Mouse (Mus musculus) CD8-positive naive resting alpha-beta T cell, adult 57 days (primary cell): ENCODE data around the gene Sprr2k. TPM values are rescaled to one million over a fixed set of nuclear protein-coding genes. Genes with fewer than 3 reads are reported as not detected.

Experiments
- total RNA-seq: library from RNA; stranded (reverse); gene quantifications from one replicate; pipeline ENCODE4 v1.2.4, GENCODE M21; 2023

Sprr2k gene
- not detected for total RNA-seq

DNA sequence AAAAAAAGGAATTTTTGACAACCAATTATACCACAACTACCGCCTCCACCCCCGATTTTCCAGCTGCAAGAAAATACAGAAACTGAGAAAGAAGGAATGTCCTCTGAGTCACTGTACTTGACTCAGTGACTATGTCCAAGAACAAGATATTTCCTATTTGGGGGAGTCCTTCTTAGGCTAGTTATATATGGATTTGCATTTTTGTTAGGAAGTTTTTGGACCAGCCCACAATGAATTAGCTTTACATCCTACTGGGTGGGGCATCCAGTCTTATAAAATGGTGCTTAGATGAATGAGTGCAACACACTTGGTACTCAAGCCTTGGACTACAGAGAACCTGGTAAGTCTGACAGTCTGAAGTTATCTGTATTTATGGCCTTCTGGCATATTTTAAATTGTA, at the start of gene Sprr2k:
Sprr2k (plus strand) TSS at position 301 of the 400 bp plus-strand sequence.

DNA sequence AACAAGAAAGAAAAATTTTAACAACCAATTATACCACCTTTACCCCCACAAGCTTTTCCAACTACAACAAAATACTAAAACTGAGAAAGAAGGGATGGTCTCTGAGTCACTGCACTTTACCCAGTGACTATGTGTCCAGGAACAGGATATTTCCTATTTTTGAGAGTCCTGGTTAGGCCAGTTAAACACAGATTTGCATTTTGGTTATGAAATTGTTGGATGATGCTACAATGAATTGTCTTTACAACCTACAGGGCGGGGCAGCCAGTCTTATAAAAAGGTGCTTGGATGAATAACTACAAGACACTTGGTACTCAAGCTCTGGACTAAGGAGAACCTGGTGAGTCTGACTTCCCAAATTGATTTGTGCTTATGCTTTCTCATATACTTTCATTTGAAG, 47.0 kb upstream of the Sprr2k start, which contains the start of gene Sprr2h:
Sprr2h (plus strand) TSS at position 301 of the 400 bp plus-strand sequence.

DNA sequence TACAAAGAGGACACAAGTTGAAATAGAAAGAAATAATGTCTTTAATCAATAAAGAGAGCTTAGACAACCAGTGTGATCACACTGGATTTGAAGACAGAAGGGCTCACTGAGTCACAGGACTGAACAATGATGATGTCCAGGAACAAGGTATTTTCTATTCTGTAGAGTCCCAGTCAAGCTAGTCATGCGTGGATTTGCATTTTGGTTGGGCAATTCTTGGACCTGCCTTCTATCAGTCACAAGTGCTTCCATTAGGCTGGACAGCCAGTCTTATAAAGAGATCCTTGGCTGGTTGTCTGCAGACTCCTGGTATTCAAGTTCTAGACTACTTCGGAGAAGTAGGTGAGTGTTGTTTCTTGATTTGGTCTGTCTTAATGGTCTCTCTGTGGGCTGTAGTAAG, 24.7 kb upstream of the Sprr2k start, which contains the start of gene Sprr2i:
Sprr2i (plus strand) TSS at position 301 of the 400 bp plus-strand sequence.

DNA sequence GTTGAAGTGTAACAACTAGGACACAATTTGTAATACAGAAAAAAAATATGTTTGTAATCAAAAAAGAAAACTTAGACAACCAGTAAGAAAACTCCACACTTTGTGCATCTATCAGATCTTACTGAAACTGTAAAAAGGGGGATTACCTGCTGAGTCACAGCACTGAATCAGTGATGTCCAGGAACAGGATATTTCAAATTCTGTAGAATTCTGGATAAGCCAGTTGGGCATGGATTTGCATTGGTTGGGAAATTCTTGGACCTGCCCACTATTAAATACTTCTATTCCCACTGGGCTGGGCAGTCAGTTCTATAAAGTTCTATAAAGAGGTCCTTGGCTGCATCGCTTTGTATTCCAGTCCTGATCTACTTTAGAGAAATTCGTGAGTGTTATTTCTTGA, 14.6 kb upstream of the Sprr2k start, which contains the start of gene Sprr2j-ps:
Sprr2j-ps (plus strand) TSS at position 301 of the 400 bp plus-strand sequence.

DNA sequence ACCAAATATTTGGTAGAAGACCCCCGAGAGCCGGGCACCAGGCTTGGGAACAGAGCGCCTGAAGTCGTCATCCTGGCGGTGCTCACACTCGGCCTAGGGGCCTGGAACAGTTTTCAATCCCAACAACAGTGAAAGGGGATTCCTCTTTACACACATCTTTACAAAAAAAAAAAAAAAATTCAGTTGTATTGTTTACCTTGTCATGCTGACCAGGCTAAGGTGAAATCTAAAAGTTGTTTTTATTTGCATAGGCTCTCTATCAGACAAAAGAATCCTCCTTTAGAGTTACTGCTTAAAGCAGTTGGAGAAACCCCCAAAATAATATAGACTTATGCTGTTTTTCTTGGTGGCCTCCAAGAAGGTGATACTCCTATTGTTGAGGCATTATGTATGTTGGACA, 3.1 kb upstream of the Sprr2k start, which contains the start of gene Gm9774:
Gm9774 (minus strand) TSS at position 101 of the 400 bp plus-strand sequence.

DNA sequence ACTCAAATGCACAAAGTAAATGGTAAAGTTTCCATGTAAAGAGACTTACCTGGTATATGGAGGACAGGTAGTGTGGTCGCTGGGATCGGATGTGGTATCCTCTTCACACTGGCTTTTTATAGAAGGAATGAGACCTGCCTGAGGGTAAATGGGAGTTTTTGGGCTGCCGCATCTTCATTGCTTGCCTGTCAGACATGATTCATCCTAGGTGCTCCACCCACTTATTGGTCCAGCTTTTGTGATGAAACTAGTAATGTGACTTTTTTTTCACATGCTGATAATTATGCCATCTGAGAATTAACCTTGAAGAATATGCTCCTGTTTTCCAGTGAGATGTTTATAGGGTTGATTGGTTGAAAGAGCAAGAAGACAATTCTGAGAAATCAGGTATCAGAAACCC, 6.3 kb downstream of the Sprr2k start, which contains the start of gene Sprr1b:
Sprr1b (minus strand) TSS at position 101 of the 400 bp plus-strand sequence.

DNA sequence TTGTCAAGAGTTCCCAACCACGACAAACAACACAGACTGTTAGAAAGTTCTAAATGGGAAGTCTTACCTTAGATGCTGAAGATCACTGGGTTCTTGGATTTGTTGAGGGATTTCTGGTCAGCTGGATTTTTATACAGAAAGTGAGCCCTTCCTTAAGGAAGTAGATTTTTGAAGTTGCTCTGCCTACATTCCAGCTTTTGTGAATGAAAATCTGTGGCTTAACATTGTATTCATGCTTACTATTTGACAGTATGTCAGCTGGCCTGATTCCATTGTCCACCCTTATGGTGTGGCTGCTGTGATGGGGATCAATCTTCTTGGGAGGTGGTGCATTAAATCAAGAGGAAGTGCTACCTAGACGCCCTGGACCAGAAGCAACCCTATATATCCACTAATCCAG, 26.2 kb downstream of the Sprr2k start, which contains the start of gene Sprr3:
Sprr3 (minus strand) TSS at position 101 of the 400 bp plus-strand sequence.

Other genes with a start within 250 kb of the Sprr2k start
- not detected for gene Sprr2a1, start 216.8 kb upstream of the Sprr2k start, total RNA-seq
- gene Sprr2a2, start 216.7 kb upstream of the Sprr2k start, total RNA-seq, result not detected
- not detected for gene Sprr2a3, start 147.2 kb upstream of the Sprr2k start, total RNA-seq
- gene Sprr2b, start 116.0 kb upstream of the Sprr2k start, total RNA-seq, result not detected
- gene Sprr2d, start 93.4 kb upstream of the Sprr2k start, total RNA-seq, result not detected
- gene Sprr2e, start 80.4 kb upstream of the Sprr2k start, total RNA-seq, result not detected
- gene Sprr2f, start 67.4 kb upstream of the Sprr2k start, total RNA-seq, result not detected
- not detected for gene Sprr2h, start 46.9 kb upstream of the Sprr2k start, total RNA-seq
- gene Sprr2i, start 24.6 kb upstream of the Sprr2k start, total RNA-seq, result not detected
- not detected for gene Sprr2j-ps, start 14.5 kb upstream of the Sprr2k start, total RNA-seq
- gene Gm9774, start 3.2 kb upstream of the Sprr2k start, total RNA-seq, result 1.4 TPM
- not detected for gene Sprr1b, start 6.2 kb downstream of the Sprr2k start, total RNA-seq
- gene Sprr3, start 26.1 kb downstream of the Sprr2k start, total RNA-seq, result not detected
- gene Sprr1a, start 53.3 kb downstream of the Sprr2k start, total RNA-seq, result not detected
- gene Sprr4, start 67.9 kb downstream of the Sprr2k start, total RNA-seq, result not detected
- gene 2310046K23Rik, start 101.9 kb downstream of the Sprr2k start, total RNA-seq, result not detected
- gene Ivl, start 141.2 kb downstream of the Sprr2k start, total RNA-seq, result not detected
- gene Smcp, start 156.4 kb downstream of the Sprr2k start, total RNA-seq, result not detected
- not detected for gene 2210017I01Rik, start 174.9 kb downstream of the Sprr2k start, total RNA-seq
- gene Lce6a, start 189.1 kb downstream of the Sprr2k start, total RNA-seq, result not detected
- gene Lce1a1, start 215.7 kb downstream of the Sprr2k start, total RNA-seq, result not detected
- gene Lce1b, start 224.3 kb downstream of the Sprr2k start, total RNA-seq, result not detected
- gene Lce1a2, start 237.7 kb downstream of the Sprr2k start, total RNA-seq, result not detected
- not detected for gene Lce1c, start 246.7 kb downstream of the Sprr2k start, total RNA-seq